Mouse (Mus musculus): Measurements from ENCODE around the gene St5. TPM values are rescaled to one million over a fixed set of nuclear protein-coding genes. Genes with fewer than 3 reads are reported as not detected.

The St5 gene
- total and polyA plus RNA-seq, 2 experiments from 2014 or later: 12.3 to 18.0 TPM

DNA sequence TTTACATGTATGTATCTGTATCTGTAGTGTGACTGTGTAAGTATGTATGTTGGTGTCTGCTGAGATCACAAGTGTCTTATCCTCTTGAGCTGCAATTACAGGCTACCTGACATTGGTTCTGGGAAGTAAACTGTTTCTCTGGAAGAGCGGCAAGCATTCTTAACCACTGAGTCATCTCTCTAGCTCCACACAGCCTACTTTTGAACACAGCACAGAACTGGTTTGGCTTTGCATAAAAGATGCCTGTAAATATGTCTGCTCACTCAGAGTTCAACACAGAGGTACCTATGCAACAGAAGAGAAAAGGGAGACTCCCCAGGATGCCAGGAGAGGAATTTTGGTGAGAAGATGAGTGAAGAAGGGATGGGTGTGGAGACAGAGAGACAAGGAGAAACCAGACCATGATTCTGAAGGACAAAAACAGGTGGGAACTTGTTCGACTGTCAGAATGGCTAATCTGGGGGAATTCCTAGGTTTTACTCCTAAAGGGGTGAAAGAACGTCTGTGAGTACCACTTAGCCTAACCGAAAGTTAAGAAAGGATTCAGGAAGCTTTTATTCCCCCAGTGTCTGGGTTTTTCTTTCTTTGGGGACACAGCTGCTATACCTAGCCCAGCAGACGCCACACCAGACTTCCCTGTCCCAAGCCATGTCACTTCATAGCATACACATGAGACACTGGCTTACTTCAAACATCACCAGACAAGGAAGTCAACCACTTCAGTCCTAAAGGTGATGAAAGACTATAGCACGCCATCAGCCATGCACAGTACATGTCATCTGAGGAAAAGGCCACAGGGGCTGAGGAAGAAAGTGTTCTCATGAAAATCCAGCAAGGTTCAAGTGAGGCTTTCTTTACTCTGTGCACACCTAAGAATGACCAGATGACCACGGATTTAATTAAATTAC is 73.3 kb downstream of the St5 start:
- WGBS: 87% methylated on average over 7 of the region's 7 CpGs

DNA sequence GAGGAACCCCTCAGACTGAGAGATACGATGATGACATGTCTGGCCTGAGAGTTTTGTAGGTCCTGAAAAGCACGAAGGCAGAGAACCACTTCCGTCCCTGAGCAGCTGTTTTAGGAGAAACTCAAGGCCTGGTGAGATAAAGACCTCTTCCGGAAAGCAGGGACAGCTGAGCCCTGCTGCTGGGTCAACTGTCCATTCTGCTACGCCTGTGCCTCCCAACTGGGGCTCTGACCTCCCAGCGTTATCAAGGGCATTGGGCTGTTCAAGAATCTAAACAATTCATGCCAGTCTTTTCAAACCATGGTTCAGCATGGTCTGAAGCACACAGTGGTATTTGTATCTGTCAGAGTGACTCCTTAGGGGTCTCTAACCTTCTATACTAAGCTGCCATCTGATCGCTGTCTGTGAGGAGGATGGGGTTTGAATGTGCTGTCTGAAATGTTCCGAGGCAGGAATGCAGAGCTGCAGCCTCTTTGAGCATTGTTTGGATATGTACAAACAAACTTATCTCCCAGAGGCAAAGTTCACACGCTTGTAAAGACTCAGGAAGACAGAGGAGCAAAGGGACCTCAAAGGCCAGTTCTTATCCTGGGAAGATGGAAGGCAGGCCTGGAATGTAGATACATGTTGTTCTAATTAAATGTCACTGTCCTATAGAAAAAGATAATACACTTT is 74.3 kb downstream of the St5 start:
- no peak overlapping the region for H3K27ac ChIP-seq (ENCODE audit: low read depth, low read length)
- TF ChIP-seq CTCF (IDR thresholded peaks at IDR 0.05; ENCODE audit: low read depth): no peak
- no peak for ATAC-seq
- H3K9me3 ChIP-seq (ENCODE audit: low read length): no peaks in the 10 kb centered on the region
- H3K4me2 ChIP-seq (ENCODE audit: low read depth): no peak overlapping the region
- no peak overlapping the region for H3K4me3 ChIP-seq (ENCODE audit: low read depth, low read length)
- no peaks in the 10 kb centered on the region for H3K4me1 ChIP-seq (ENCODE audit: insufficient read depth)
- H3K36me3 ChIP-seq (ENCODE audit: insufficient read depth): no peaks in the 10 kb centered on the region
- 65% methylated on average over 9 of the region's 9 CpGs for WGBS
- H3K9ac ChIP-seq: no peak overlapping the region
- DNase-seq: no peak
- H3K27me3 ChIP-seq (ENCODE audit: insufficient read depth, low read length): no peaks in the 10 kb centered on the region

More for the DNA sequence above, 73.3 kb downstream of the St5 start:
- no peaks in the 10 kb centered on the region for H3K36me3 ChIP-seq (ENCODE audit: insufficient read depth)
- no peak overlapping the region for H3K9ac ChIP-seq
- no peak overlapping the region for H3K4me3 ChIP-seq (ENCODE audit: low read depth, low read length)
- ATAC-seq (no peak), DNase-seq (no peak)
- no peaks in the 10 kb centered on the region for H3K9me3 ChIP-seq (ENCODE audit: low read length)
- H3K27ac ChIP-seq (ENCODE audit: low read depth, low read length): no peak overlapping the region
- H3K4me2 ChIP-seq (ENCODE audit: low read depth): no peak overlapping the region
- no peaks in the 10 kb centered on the region for H3K4me1 ChIP-seq (ENCODE audit: insufficient read depth)
- no peaks in the 10 kb centered on the region for H3K27me3 ChIP-seq (ENCODE audit: insufficient read depth, low read length)
- no peak for TF ChIP-seq CTCF (IDR thresholded peaks at IDR 0.05; ENCODE audit: low read depth)

DNA sequence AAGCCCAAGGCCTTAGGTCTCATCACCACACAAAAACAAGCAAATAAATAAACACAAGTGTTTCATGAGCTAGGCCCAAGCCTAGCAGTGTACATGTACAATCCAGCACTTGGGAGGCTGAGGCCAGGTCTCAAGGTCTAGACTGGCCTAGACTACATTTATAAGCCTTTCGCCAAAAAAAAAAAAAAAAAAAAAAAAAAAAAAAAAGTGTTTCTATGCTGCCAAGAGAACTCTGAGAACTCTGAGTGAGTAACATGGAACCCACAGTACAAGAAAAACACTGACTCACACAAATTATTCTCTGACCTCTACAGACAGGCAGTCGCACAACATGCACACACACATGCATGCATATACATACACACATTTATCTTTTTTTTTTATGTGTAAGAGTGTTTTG is 75.6 kb downstream of the St5 start:
- no peak for ATAC-seq
- DNase-seq: no peak
- Histone ChIP-seq H3K9me3 (ENCODE audit: low read length) (no peaks in the 10 kb centered on the region), H3K4me2 (ENCODE audit: low read depth) (no peak overlapping the region), H3K27me3 (ENCODE audit: insufficient read depth, low read length) (no peaks in the 10 kb centered on the region), H3K4me1 (ENCODE audit: insufficient read depth) (no peaks in the 10 kb centered on the region), H3K9ac (no peak overlapping the region), H3K27ac (ENCODE audit: low read depth, low read length) (no peak overlapping the region), H3K36me3 (ENCODE audit: insufficient read depth) (no peaks in the 10 kb centered on the region), H3K4me3 (ENCODE audit: low read depth, low read length) (no peak overlapping the region)
- TF ChIP-seq CTCF (IDR thresholded peaks at IDR 0.05; ENCODE audit: low read depth): no peak
- WGBS: 94% methylated on average over 2 of the region's 2 CpGs

DNA sequence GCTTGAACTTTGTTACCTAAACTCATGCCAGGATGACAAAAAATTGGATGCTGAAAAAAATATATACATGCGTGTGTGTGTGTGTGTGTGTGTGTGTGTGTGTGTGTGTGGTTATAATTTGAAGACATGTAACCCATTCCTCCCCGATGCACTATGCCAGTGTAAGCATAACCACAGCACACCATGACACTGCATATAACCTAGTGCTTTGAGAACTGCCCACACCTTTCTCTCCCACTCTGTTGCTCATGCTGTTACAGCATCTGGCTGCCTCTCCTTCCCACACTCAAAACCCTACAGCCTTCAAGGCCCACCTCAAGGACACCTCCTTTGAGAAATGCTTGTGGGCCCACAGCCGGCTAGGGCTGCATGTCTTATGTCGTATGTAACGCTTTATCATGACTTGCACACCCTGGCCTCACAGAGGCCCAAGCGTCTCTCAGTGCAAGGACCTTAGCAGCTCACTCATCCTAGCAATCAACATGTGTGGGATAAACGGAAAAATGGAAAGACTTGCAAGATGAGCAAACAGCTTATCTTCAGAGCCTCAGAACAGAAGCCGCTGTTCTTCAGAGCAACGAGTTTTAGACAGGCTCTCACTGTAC is 81.1 kb downstream of the St5 start:
- no peak overlapping the region for H3K27ac ChIP-seq (ENCODE audit: low read depth, low read length)
- ATAC-seq: no peak
- H3K4me3 ChIP-seq (ENCODE audit: low read depth, low read length): no peak overlapping the region
- H3K9me3 ChIP-seq (ENCODE audit: low read length): no peaks in the 10 kb centered on the region
- no peak for TF ChIP-seq CTCF (IDR thresholded peaks at IDR 0.05; ENCODE audit: low read depth)
- H3K4me1 ChIP-seq (ENCODE audit: insufficient read depth): no peaks in the 10 kb centered on the region
- 89% methylated on average over 9 of the region's 9 CpGs for WGBS
- no peak for DNase-seq
- H3K9ac ChIP-seq: no peak overlapping the region
- no peaks in the 10 kb centered on the region for H3K36me3 ChIP-seq (ENCODE audit: insufficient read depth)
- no peak overlapping the region for H3K4me2 ChIP-seq (ENCODE audit: low read depth)
- no peaks in the 10 kb centered on the region for H3K27me3 ChIP-seq (ENCODE audit: insufficient read depth, low read length)

DNA sequence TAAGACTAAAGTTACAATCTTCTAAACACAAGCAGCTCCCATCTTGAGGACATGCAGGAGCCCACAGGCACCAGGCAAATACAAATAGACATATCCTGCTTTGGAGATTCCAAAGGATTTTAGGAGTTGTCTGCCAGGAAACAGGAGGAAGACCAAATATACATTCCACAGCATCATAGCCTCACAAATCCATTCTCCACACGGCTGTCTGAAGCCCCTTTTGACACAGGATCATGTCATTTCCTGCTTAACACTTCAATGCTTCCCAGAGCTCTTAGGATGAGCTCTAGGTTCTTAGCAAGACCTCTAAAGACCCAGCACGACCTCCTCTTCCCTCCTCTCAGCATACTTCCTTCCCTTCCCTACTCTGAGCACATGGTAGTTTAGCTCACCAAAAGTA is 82.4 kb downstream of the St5 start:
- no peaks in the 10 kb centered on the region for H3K9me3 ChIP-seq (ENCODE audit: low read length)
- H3K36me3 ChIP-seq (ENCODE audit: insufficient read depth): no peaks in the 10 kb centered on the region
- DNase-seq (no peak), ATAC-seq (no peak)
- no peak for TF ChIP-seq CTCF (IDR thresholded peaks at IDR 0.05; ENCODE audit: low read depth)
- WGBS: 57% methylated on average over 2 of the region's 2 CpGs
- H3K4me3 ChIP-seq (ENCODE audit: low read depth, low read length): no peak overlapping the region
- no peak overlapping the region for H3K27ac ChIP-seq (ENCODE audit: low read depth, low read length)
- no peaks in the 10 kb centered on the region for H3K27me3 ChIP-seq (ENCODE audit: insufficient read depth, low read length)
- no peak overlapping the region for H3K4me2 ChIP-seq (ENCODE audit: low read depth)
- peaks cover 3% of the 10 kb centered on the region; the same call in 1 of the 2 replicates for H3K4me1 ChIP-seq (ENCODE audit: insufficient read depth)
- no peak overlapping the region for H3K9ac ChIP-seq

DNA sequence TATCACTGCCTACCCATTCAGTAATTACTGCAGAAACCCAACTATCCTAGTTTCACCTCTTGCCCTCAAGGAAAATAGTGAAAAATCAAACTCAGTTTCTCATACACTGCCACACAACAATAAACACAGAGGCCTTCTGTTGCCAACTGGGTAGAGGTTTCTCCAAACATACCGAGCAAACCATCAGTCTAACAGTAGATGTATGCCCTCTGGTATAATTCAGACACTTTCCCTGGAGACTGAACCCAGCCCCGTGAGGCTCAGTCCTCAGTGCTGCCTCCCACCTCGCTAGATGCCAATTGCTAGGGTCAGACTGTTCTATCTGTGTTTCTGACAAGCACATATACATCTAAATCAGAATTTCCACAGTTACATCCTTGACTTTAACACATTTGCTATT is 83.1 kb downstream of the St5 start:
- Histone ChIP-seq H3K27me3 (ENCODE audit: insufficient read depth, low read length) (no peaks in the 10 kb centered on the region), H3K9me3 (ENCODE audit: low read length) (no peaks in the 10 kb centered on the region), H3K9ac (no peak overlapping the region), H3K27ac (ENCODE audit: low read depth, low read length) (no peak overlapping the region), H3K4me3 (ENCODE audit: low read depth, low read length) (no peak overlapping the region), H3K4me2 (ENCODE audit: low read depth) (no peak overlapping the region), H3K36me3 (ENCODE audit: insufficient read depth) (no peaks in the 10 kb centered on the region), H3K4me1 (ENCODE audit: insufficient read depth) (peaks cover 3% of the 10 kb centered on the region; the same call in 1 of the 2 replicates)
- no peak for DNase-seq
- ATAC-seq: no peak
- TF ChIP-seq CTCF (IDR thresholded peaks at IDR 0.05; ENCODE audit: low read depth): no peak
- WGBS: 74% methylated on average over 3 of the region's 3 CpGs

DNA sequence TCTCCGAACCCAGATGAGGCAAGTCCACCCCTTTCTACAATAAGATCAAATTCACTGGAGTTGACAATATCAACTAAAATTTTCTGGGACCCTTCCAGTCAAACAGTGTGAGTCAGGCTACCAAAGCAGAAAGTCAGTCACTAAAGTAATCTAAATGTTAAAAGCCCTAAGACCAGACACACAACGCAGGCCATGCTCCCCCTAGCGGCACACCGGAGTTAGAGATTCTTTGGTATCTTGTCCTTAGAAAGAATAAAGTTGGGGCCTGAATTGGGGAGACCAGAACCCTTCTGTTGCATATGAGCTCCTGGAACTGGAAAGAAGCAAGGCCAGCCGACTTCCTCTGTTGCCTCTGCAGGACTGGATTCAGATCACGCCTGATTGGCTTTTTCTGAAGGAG is 84.7 kb downstream of the St5 start:
- H3K27ac ChIP-seq (ENCODE audit: low read depth, low read length): no peak overlapping the region
- no peak overlapping the region for H3K9ac ChIP-seq
- ATAC-seq (no peak), DNase-seq (peak; percentile 57)
- no peaks in the 10 kb centered on the region for H3K36me3 ChIP-seq (ENCODE audit: insufficient read depth)
- no peaks in the 10 kb centered on the region for H3K27me3 ChIP-seq (ENCODE audit: insufficient read depth, low read length)
- H3K4me3 ChIP-seq (ENCODE audit: low read depth, low read length): no peak overlapping the region
- TF ChIP-seq CTCF (IDR thresholded peaks at IDR 0.05; ENCODE audit: low read depth): peak; percentile 77
- 24% methylated on average over 6 of the region's 6 CpGs for WGBS
- H3K4me1 ChIP-seq (ENCODE audit: insufficient read depth): peaks cover 3% of the 10 kb centered on the region; the same call in 1 of the 2 replicates
- no peaks in the 10 kb centered on the region for H3K9me3 ChIP-seq (ENCODE audit: low read length)
- no peak overlapping the region for H3K4me2 ChIP-seq (ENCODE audit: low read depth)

Measured in forebrain, postnatal 0 days (tissue).